Mouse (Mus musculus): ENCODE measurements at regions not wholly inside any gene's neighbourhood (a gene's known extent, or its start where the extent isn't known, plus 50 kb on each side); places are given as distances from the start of the nearest gene placed in this dataset.

DNA sequence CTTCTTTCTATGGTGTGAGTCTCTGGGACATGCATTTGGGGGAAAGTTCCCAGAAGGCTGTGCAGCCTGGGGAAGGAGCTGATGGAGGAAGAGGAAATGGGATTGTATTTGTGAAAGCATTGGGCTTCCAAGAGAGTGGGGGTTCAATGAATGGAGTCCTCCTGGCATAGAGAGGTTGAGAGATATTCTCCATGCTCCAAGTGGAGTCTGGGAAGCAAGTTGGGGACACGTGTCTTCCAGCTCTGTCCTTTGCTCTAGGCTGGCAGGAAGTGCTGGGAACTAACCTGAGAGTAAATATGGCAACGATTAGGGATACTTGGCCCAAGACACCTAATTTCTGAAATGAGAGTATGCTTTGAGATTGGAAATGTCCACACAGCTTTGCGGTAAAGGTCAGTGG is 58.3 kb upstream of the Ahctf1 start:
- WGBS = 69% methylated on average over 3 of the region's 3 CpGs
- Histone ChIP-seq H3K36me3 (ENCODE audit: control insufficient read depth, insufficient read depth, low read length) (no peaks in the 10 kb centered on the region), H3K4me1 (ENCODE audit: control insufficient read depth, insufficient read depth, insufficient read length, low read length) (no peaks in the 10 kb centered on the region; the same call in none of the 2 replicates), H3K4me3 (ENCODE audit: low read depth, low read length) (no peak overlapping the region), H3K27me3 (ENCODE audit: control insufficient read depth, insufficient read depth, low read length) (no peaks in the 10 kb centered on the region), H3K27ac (ENCODE audit: insufficient read depth, low read depth, low read length) (no peak overlapping the region)
- TF ChIP-seq POLR2A (IDR thresholded peaks at IDR 0.05; ENCODE audit: low read depth, low read length) (no peak), CTCF (IDR thresholded peaks at IDR 0.05; ENCODE audit: extremely low read depth, insufficient read length, insufficient replicate concordance, low read depth, low read length) (no peak)

DNA sequence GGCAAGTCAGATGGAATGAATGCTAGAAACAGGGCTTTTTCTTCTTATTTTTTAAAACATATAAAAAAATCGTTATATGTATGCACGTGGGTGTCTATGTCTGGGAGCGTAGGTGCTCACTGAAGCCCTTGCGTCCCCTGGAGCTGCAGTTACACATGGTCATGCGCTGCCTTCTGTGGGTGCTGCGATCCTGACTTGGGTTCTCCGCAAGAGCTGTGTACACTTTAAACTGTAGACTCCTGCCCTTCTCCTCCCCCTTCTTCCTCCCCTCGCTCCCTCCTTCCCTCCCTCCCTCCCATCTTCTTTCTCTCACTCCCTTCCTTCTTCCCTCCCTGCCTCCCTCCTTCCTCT is 56.0 kb upstream of the Ahctf1 start:
- no peak for TF ChIP-seq POLR2A (IDR thresholded peaks at IDR 0.05; ENCODE audit: low read depth, low read length)
- no peak for TF ChIP-seq CTCF (IDR thresholded peaks at IDR 0.05; ENCODE audit: extremely low read depth, insufficient read length, insufficient replicate concordance, low read depth, low read length)
- no peaks in the 10 kb centered on the region for H3K36me3 ChIP-seq (ENCODE audit: control insufficient read depth, insufficient read depth, low read length)
- no peak overlapping the region for H3K27ac ChIP-seq (ENCODE audit: insufficient read depth, low read depth, low read length)
- H3K4me3 ChIP-seq (ENCODE audit: low read depth, low read length) = no peak overlapping the region
- WGBS = 82% methylated on average over 8 of the region's 8 CpGs
- no peaks in the 10 kb centered on the region for H3K27me3 ChIP-seq (ENCODE audit: control insufficient read depth, insufficient read depth, low read length)
- H3K4me1 ChIP-seq (ENCODE audit: control insufficient read depth, insufficient read depth, insufficient read length, low read length) = no peaks in the 10 kb centered on the region; the same call in 1 of the 2 replicates

DNA sequence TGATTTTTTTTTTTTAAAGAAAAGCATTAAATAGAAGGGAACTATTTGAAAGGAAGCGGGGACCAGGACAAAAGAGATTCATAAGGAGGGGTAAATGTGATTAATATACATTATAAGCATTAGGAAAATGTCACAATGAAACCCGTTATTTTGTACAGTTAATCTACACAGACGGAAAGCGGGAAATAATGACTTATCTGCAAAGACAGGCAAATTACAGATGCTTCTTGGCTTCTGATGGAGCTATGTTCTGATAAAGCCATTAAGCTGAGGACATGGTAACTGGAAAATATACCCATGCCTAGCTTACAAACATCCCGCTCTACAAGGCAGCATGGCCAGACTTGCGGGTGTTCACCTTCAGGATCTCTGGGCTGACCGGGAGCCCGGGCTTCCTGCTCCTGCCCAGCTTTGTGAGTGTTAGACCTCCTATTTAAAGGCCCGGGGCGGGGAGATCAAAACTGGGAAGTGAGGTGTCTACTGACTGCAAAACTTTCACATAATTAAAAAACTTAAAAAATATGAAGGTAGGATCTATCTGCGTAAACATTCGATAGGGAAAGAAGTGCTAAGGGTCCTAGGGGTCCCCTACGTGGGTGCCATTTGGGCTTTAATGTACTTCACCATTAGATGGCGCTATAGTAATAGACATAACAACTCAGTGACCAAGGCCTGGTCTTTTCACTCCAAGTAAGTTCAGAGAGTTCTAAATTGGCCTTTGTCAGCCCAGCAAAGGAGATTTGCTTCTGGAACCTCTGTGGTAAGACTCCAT is 55.5 kb upstream of the Ahctf1 start:
- Histone ChIP-seq H3K27me3 (ENCODE audit: control insufficient read depth, insufficient read depth, low read length) (no peaks in the 10 kb centered on the region), H3K27ac (ENCODE audit: insufficient read depth, low read depth, low read length) (no peak overlapping the region), H3K4me3 (ENCODE audit: low read depth, low read length) (no peak overlapping the region), H3K36me3 (ENCODE audit: control insufficient read depth, insufficient read depth, low read length) (no peaks in the 10 kb centered on the region), H3K4me1 (ENCODE audit: control insufficient read depth, insufficient read depth, insufficient read length, low read length) (no peaks in the 10 kb centered on the region; the same call in 1 of the 2 replicates)
- TF ChIP-seq POLR2A (IDR thresholded peaks at IDR 0.05; ENCODE audit: low read depth, low read length) (no peak), CTCF (IDR thresholded peaks at IDR 0.05; ENCODE audit: extremely low read depth, insufficient read length, insufficient replicate concordance, low read depth, low read length) (no peak)
- WGBS = 49% methylated on average over 14 of the region's 14 CpGs

DNA sequence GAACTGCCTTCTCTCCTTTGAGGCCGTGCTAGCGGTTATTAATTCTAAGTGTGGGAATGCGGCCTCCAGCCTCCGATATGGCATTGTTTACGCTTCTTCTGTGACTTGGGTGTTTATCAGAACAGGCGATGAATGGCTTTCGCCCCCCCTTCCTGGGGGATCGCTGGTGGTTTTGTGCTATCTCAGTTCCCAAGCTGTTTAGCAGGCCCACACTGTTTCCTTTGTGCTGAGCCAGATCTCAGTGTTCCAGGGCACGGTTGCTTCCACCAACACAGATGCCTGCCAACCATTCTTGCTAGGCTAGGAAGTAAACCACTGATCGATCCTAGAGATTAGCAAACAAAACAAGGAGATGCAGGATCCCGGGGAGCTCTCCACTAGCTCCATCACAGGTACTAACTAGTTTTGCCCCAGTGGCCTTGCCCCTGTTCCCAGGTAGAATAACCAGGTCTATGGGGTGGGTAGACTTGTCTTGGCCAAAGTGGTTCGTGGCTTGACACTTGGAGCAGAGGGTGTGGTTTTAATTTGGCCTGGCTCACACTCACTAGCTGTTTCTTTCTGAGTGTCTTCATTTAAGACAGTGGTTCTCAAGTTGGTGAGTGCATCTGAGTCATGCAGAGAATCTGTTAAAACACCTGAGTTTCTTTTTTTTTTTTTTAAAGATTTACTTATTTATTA is 50.9 kb upstream of the Ahctf1 start:
- TF ChIP-seq CTCF (IDR thresholded peaks at IDR 0.05; ENCODE audit: extremely low read depth, insufficient read length, insufficient replicate concordance, low read depth, low read length) = peak; percentile 5; the same call in 1 of the 2 replicates
- TF ChIP-seq POLR2A (IDR thresholded peaks at IDR 0.05; ENCODE audit: low read depth, low read length) = no peak
- 41% methylated on average over 12 of the region's 12 CpGs for WGBS
- no peaks in the 10 kb centered on the region for H3K36me3 ChIP-seq (ENCODE audit: control insufficient read depth, insufficient read depth, low read length)
- H3K4me3 ChIP-seq (ENCODE audit: low read depth, low read length) = no peak overlapping the region
- no peaks in the 10 kb centered on the region for H3K27me3 ChIP-seq (ENCODE audit: control insufficient read depth, insufficient read depth, low read length)
- no peak overlapping the region for H3K27ac ChIP-seq (ENCODE audit: insufficient read depth, low read depth, low read length)
- no peaks in the 10 kb centered on the region for H3K4me1 ChIP-seq (ENCODE audit: control insufficient read depth, insufficient read depth, insufficient read length, low read length)
